Mouse (Mus musculus) embryonic facial prominence, embryonic 13.5 days (tissue): Measurements from ENCODE around the gene Adra2a. TPM values are rescaled to one million over a fixed set of nuclear protein-coding genes. Genes with fewer than 3 reads are reported as not detected.

Experiments
- ATAC-seq: fragments of 200-750 bp; cut with Nextera tagmentation; 2 replicates; pipeline ENCODE4 v1.8.0; 2017; ENCODE audit warnings: low read depth; ENCODE audit not compliant: insufficient number of reproducible peaks, insufficient read depth, low FRiP score, low TSS enrichment
- H3K27ac ChIP-seq: fragments of 300-500 bp; sonication (generic); 2 replicates; pipeline ENCODE4 v1.5.1; 2015; ENCODE audit warnings: moderate library complexity, mild to moderate bottlenecking, inconsistent platforms
- H3K27me3 ChIP-seq: fragments of 300-500 bp; sonication (generic); 2 replicates; pipeline ENCODE4 v1.6.1; 2015; ENCODE audit warnings: mild to moderate bottlenecking, inconsistent platforms
- H3K36me3 ChIP-seq: fragments of 300-500 bp; sonication (generic); 2 replicates; pipeline ENCODE4 v1.6.1; 2015; ENCODE audit warnings: mild to moderate bottlenecking, inconsistent platforms
- H3K4me1 ChIP-seq: fragments of 300-500 bp; sonication (generic); 2 replicates; pipeline ENCODE4 v1.6.1; 2015; ENCODE audit warnings: inconsistent platforms
- H3K4me2 ChIP-seq: fragments of 300-500 bp; sonication (generic); 2 replicates; pipeline ENCODE4 v1.6.1; 2015; ENCODE audit warnings: moderate library complexity, mild to moderate bottlenecking, inconsistent platforms
- H3K4me3 ChIP-seq: fragments of 300-500 bp; sonication (generic); 2 replicates; pipeline ENCODE4 v1.5.1; 2015; ENCODE audit warnings: mild to moderate bottlenecking, inconsistent platforms
- H3K9ac ChIP-seq: fragments of 300-500 bp; sonication (generic); 2 replicates; pipeline ENCODE4 v1.6.1; 2015; ENCODE audit warnings: mild to moderate bottlenecking, inconsistent platforms
- H3K9me3 ChIP-seq: fragments of 300-500 bp; sonication (generic); 2 replicates; pipeline ENCODE4 v1.6.1; 2016; ENCODE audit warnings: inconsistent platforms
- WGBS: fragments of 180-500 bp; shearing (Covaris S2); methylation state at CpG from one replicate; pipeline ENCODE4 v1.1.7; 2015; ENCODE audit warnings: mixed read lengths; 5-methylcytosine and 5-hydroxymethylcytosine counted together
- polyA plus RNA-seq: library from polyadenylated mRNA; unstranded; fragments of >200 nt; fragmentation: Nextera tagmentation; extraction: Ambion mirVana; gene quantifications from 2 replicates; pipeline ENCODE4 v1.2.1, GENCODE M21; 2015

Gene Adra2a
- polyA plus RNA-seq, result 1.5 and 2.6 TPM in 2 replicates

- 70% methylated on average over 5 of the region's 5 CpGs for WGBS
- Histone ChIP-seq H3K27ac (0 out of 2 replicates have a peak within 1 kb of the TSS, but pooled peaks have one; percentile 22), H3K4me2 (peak within 1 kb of the TSS; percentile 99), H3K36me3 (no peaks in the 10 kb centered on the region), H3K4me3 (peak within 1 kb of the TSS; percentile 57), H3K27me3 (peaks cover 52% of the 10 kb centered on the region), H3K9me3 (no peaks in the 10 kb centered on the region), H3K9ac (peak within 1 kb of the TSS; percentile 73), H3K4me1 (peaks cover 45% of the 10 kb centered on the region)
- ATAC-seq, result no peak
These were observed at the start of gene Adra2a for GRCm38 (mm10) chr19:54043851-54044250. Gene Adra2a, plus strand, starts transcription at chr19:54044151.

- ATAC-seq, result no peak
- WGBS, result 62% methylated on average over 1 of the region's 1 CpGs
- Histone ChIP-seq H3K27ac (no peak overlapping the region), H3K9ac (no peak overlapping the region), H3K4me2 (no peak overlapping the region), H3K27me3 (no peaks in the 10 kb centered on the region), H3K4me1 (peaks cover 7% of the 10 kb centered on the region; the same call in 1 of the 2 replicates), H3K4me3 (no peak overlapping the region), H3K36me3 (peaks cover 10% of the 10 kb centered on the region), H3K9me3 (no peaks in the 10 kb centered on the region)
These were observed 49.7 kb upstream of the Adra2a start for GRCm38 (mm10) chr19:53994276-53994675.

GRCm38 (mm10) chr19:54010973-54011372 lies 33.0 kb upstream of the Adra2a start:
- Histone ChIP-seq H3K4me3 (no peak overlapping the region), H3K4me2 (no peak overlapping the region), H3K9ac (no peak overlapping the region), H3K36me3 (no peaks in the 10 kb centered on the region), H3K4me1 (no peaks in the 10 kb centered on the region), H3K27me3 (no peaks in the 10 kb centered on the region), H3K27ac (no peak overlapping the region), H3K9me3 (no peaks in the 10 kb centered on the region)
- no peak for ATAC-seq
- 80% methylated on average over 4 of the region's 4 CpGs for whole genome bisulfite sequencing

GRCm38 (mm10) chr19:54014999-54015398 lies 29.0 kb upstream of the Adra2a start:
- 97% methylated on average over 5 of the region's 5 CpGs for WGBS
- no peak overlapping the region for H3K4me2 ChIP-seq
- no peaks in the 10 kb centered on the region for H3K4me1 ChIP-seq
- H3K4me3 ChIP-seq, result no peak overlapping the region
- no peak overlapping the region for H3K27ac ChIP-seq
- H3K27me3 ChIP-seq, result no peaks in the 10 kb centered on the region
- no peak for ATAC-seq
- H3K9me3 ChIP-seq, result no peaks in the 10 kb centered on the region
- H3K36me3 ChIP-seq, result 0 out of 2 replicates have a peak, but pooled peaks cover 4% of the 10 kb centered on the region
- H3K9ac ChIP-seq, result no peak overlapping the region

GRCm38 (mm10) chr19:54015503-54015902 lies 28.4 kb upstream of the Adra2a start:
- WGBS, result 90% methylated on average over 5 of the region's 5 CpGs
- no peak for ATAC-seq
- no peak overlapping the region for H3K4me3 ChIP-seq

GRCm38 (mm10) chr19:54035100-54035499 lies 8.9 kb upstream of the Adra2a start:
- no peak overlapping the region for H3K4me2 ChIP-seq

More at GRCm38 (mm10) chr19:54015503-54015902, 28.4 kb upstream of the Adra2a start:
- Histone ChIP-seq H3K27me3 (no peaks in the 10 kb centered on the region), H3K4me2 (no peak overlapping the region), H3K27ac (no peak overlapping the region), H3K9ac (no peak overlapping the region), H3K36me3 (0 out of 2 replicates have a peak, but pooled peaks cover 4% of the 10 kb centered on the region), H3K9me3 (no peaks in the 10 kb centered on the region), H3K4me1 (no peaks in the 10 kb centered on the region)

GRCm38 (mm10) chr19:54039441-54039840 lies 4.5 kb upstream of the Adra2a start:
- H3K36me3 ChIP-seq, result peaks cover 15% of the 10 kb centered on the region
- no peak for ATAC-seq
- no peak overlapping the region for H3K27ac ChIP-seq
- no peak overlapping the region for H3K4me3 ChIP-seq
- peaks cover 8% of the 10 kb centered on the region for H3K27me3 ChIP-seq
- no peaks in the 10 kb centered on the region for H3K9me3 ChIP-seq
- WGBS, result 80% methylated on average over 7 of the region's 7 CpGs
- no peak overlapping the region for H3K4me2 ChIP-seq
- no peak overlapping the region for H3K9ac ChIP-seq
- H3K4me1 ChIP-seq, result peaks cover 4% of the 10 kb centered on the region

More at GRCm38 (mm10) chr19:54035100-54035499, 8.9 kb upstream of the Adra2a start:
- Histone ChIP-seq H3K36me3 (peaks cover 36% of the 10 kb centered on the region), H3K9me3 (no peaks in the 10 kb centered on the region), H3K4me1 (no peaks in the 10 kb centered on the region), H3K9ac (no peak overlapping the region), H3K27ac (no peak overlapping the region), H3K27me3 (no peaks in the 10 kb centered on the region), H3K4me3 (no peak overlapping the region)
- ATAC-seq, result no peak
- 88% methylated on average over 6 of the region's 6 CpGs for WGBS

- H3K4me1 ChIP-seq, result peaks cover 14% of the 10 kb centered on the region
- H3K4me3 ChIP-seq, result no peak overlapping the region
- peaks cover 19% of the 10 kb centered on the region for H3K27me3 ChIP-seq
- H3K36me3 ChIP-seq, result peaks cover 10% of the 10 kb centered on the region
- ATAC-seq, result no peak
- no peak overlapping the region for H3K4me2 ChIP-seq
- H3K27ac ChIP-seq, result no peak overlapping the region
- WGBS, result 62% methylated on average over 4 of the region's 4 CpGs
- no peak overlapping the region for H3K9ac ChIP-seq
- H3K9me3 ChIP-seq, result no peaks in the 10 kb centered on the region
These were observed 3.5 kb upstream of the Adra2a start for GRCm38 (mm10) chr19:54040356-54041028.

GRCm38 (mm10) chr19:54041029-54041367 lies 3.0 kb upstream of the Adra2a start:
- no peak overlapping the region for H3K4me3 ChIP-seq
- H3K4me1 ChIP-seq, result peaks cover 19% of the 10 kb centered on the region
- ATAC-seq, result no peak
- WGBS, result 42% methylated on average over 5 of the region's 5 CpGs
- peaks cover 24% of the 10 kb centered on the region for H3K27me3 ChIP-seq
- no peak overlapping the region for H3K4me2 ChIP-seq
- H3K36me3 ChIP-seq, result peaks cover 6% of the 10 kb centered on the region
- H3K27ac ChIP-seq, result no peak overlapping the region
- no peak overlapping the region for H3K9ac ChIP-seq
- no peaks in the 10 kb centered on the region for H3K9me3 ChIP-seq

- peak; percentile 72 for ATAC-seq
- H3K27ac ChIP-seq, result 0 out of 2 replicates have a peak overlapping the region, but pooled peaks have one; percentile 22
- H3K9ac ChIP-seq, result peak overlapping the region; percentile 73
- H3K4me1 ChIP-seq, result peaks cover 45% of the 10 kb centered on the region
- WGBS, result under 1% methylated on average over 59 of the region's 59 CpGs
- H3K27me3 ChIP-seq, result peaks cover 61% of the 10 kb centered on the region
- no peaks in the 10 kb centered on the region for H3K36me3 ChIP-seq
- peak overlapping the region; percentile 57 for H3K4me3 ChIP-seq
- H3K9me3 ChIP-seq, result no peaks in the 10 kb centered on the region
- H3K4me2 ChIP-seq, result peak overlapping the region; percentile 99
These were observed 788 bp downstream of the Adra2a start for GRCm38 (mm10) chr19:54044507-54045371.

GRCm38 (mm10) chr19:54045412-54045811 lies 1.5 kb downstream of the Adra2a start:
- under 1% methylated on average over 29 of the region's 29 CpGs for WGBS
- H3K9me3 ChIP-seq, result no peaks in the 10 kb centered on the region
- H3K27me3 ChIP-seq, result peaks cover 66% of the 10 kb centered on the region
- H3K36me3 ChIP-seq, result no peaks in the 10 kb centered on the region
- ATAC-seq, result peak; percentile 26; the same call in 1 of the 2 replicates
- peak overlapping the region; percentile 73 for H3K9ac ChIP-seq
- 0 out of 2 replicates have a peak overlapping the region, but pooled peaks have one; percentile 22 for H3K27ac ChIP-seq
- H3K4me1 ChIP-seq, result peaks cover 45% of the 10 kb centered on the region
- peak overlapping the region; percentile 99 for H3K4me2 ChIP-seq
- peak overlapping the region; percentile 57 for H3K4me3 ChIP-seq
